Mouse (Mus musculus): ENCODE data around the gene Kif16b. TPM values are rescaled to one million over a fixed set of nuclear protein-coding genes. Genes with fewer than 3 reads are reported as not detected.

Gene Kif16b
- polyA plus RNA-seq, 1 experiment from 2014 or later, result 3.3 TPM

- no peak overlapping the region for H3K9ac ChIP-seq (ENCODE audit: low read depth, low read length)
- ATAC-seq, result no peak
- H3K27me3 ChIP-seq (replicated peaks; ENCODE audit: control insufficient read depth, insufficient read depth, low read length), result no peaks in the 10 kb centered on the region
- no peak overlapping the region for H3K4me2 ChIP-seq (ENCODE audit: low read length)
- H3K4me3 ChIP-seq (ENCODE audit: low read length), result no peak overlapping the region
- WGBS, result 79% methylated on average over 5 of the region's 5 CpGs
- H3K4me1 ChIP-seq (ENCODE audit: control insufficient read depth, insufficient read depth, low read depth, low read length), result no peaks in the 10 kb centered on the region
- H3K36me3 ChIP-seq (ENCODE audit: control insufficient read depth, insufficient read depth, low read length), result no peaks in the 10 kb centered on the region
- no peaks in the 10 kb centered on the region for H3K9me3 ChIP-seq (ENCODE audit: control insufficient read depth, low read length)
- no peak overlapping the region for H3K27ac ChIP-seq (ENCODE audit: low read depth, low read length)
These were observed 218.2 kb downstream of the Kif16b start for GRCm38 (mm10) chr2:142682965-142683709.

- Histone ChIP-seq H3K4me1 (ENCODE audit: control insufficient read depth, insufficient read depth, low read depth, low read length) (no peaks in the 10 kb centered on the region), H3K27ac (ENCODE audit: low read depth, low read length) (no peak overlapping the region), H3K4me3 (ENCODE audit: low read length) (no peak overlapping the region), H3K9me3 (ENCODE audit: control insufficient read depth, low read length) (no peaks in the 10 kb centered on the region), H3K4me2 (ENCODE audit: low read length) (no peak overlapping the region), H3K9ac (ENCODE audit: low read depth, low read length) (no peak overlapping the region), H3K27me3 (replicated peaks; ENCODE audit: control insufficient read depth, insufficient read depth, low read length) (no peaks in the 10 kb centered on the region), H3K36me3 (ENCODE audit: control insufficient read depth, insufficient read depth, low read length) (no peaks in the 10 kb centered on the region)
- 93% methylated on average over 3 of the region's 3 CpGs for WGBS
- no peak for ATAC-seq
These were observed 232.9 kb downstream of the Kif16b start for GRCm38 (mm10) chr2:142668426-142668825.

DNA sequence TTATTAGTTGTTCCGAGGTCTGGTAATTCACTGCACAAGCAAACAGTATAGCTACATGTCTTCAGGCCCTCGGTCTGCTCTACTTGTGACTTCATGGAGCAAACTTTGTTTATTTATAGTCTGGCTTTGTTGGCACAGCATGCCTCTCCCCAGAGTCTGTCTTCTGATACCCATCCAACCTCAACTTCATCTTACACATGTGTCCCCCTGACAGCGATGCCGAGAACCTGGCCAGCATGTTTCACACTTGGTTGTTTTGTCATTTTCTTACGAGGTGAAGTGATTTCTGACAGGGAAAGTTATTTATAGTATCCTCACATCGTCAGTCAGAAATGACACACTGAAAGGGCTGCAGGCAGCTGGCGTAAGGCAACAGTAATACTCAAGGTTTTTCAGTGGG lies 249.7 kb downstream of the Kif16b start:
- no peak for ATAC-seq
- H3K4me3 ChIP-seq (ENCODE audit: low read length), result no peak overlapping the region
- 66% methylated on average over 7 of the region's 7 CpGs for WGBS
- no peaks in the 10 kb centered on the region for H3K27me3 ChIP-seq (replicated peaks; ENCODE audit: control insufficient read depth, insufficient read depth, low read length)
- H3K4me2 ChIP-seq (ENCODE audit: low read length), result no peak overlapping the region
- no peaks in the 10 kb centered on the region for H3K4me1 ChIP-seq (ENCODE audit: control insufficient read depth, insufficient read depth, low read depth, low read length)
- no peaks in the 10 kb centered on the region for H3K36me3 ChIP-seq (ENCODE audit: control insufficient read depth, insufficient read depth, low read length)
- H3K27ac ChIP-seq (ENCODE audit: low read depth, low read length), result no peak overlapping the region
- H3K9ac ChIP-seq (ENCODE audit: low read depth, low read length), result no peak overlapping the region
- H3K9me3 ChIP-seq (ENCODE audit: control insufficient read depth, low read length), result no peaks in the 10 kb centered on the region

DNA sequence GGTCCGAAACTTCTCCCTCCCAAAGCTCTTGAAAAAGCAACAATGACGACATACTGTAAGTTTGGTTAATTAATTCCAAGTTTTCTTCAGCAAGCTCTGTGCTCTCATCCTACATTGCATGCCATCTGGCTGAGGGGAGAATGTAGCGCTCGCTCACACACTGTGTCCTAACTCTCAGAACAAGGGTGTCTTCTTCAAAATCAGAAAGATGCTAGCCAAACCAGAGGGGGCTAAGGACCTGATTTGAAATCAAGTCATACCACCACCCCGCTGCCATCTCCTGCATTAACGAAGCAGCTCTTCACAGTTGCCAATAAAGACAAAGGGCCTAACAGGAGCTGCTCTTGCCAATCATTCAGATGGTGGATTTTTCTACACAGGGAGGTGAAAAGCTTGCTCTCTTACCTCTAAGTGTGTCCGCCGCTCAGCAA lies 253.3 kb downstream of the Kif16b start:
- H3K27me3 ChIP-seq (replicated peaks; ENCODE audit: control insufficient read depth, insufficient read depth, low read length), result no peaks in the 10 kb centered on the region
- no peak overlapping the region for H3K4me2 ChIP-seq (ENCODE audit: low read length)
- H3K4me3 ChIP-seq (ENCODE audit: low read length), result no peak overlapping the region
- no peaks in the 10 kb centered on the region for H3K9me3 ChIP-seq (ENCODE audit: control insufficient read depth, low read length)
- ATAC-seq, result no peak
- no peaks in the 10 kb centered on the region for H3K4me1 ChIP-seq (ENCODE audit: control insufficient read depth, insufficient read depth, low read depth, low read length)
- H3K36me3 ChIP-seq (ENCODE audit: control insufficient read depth, insufficient read depth, low read length), result no peaks in the 10 kb centered on the region
- no peak overlapping the region for H3K9ac ChIP-seq (ENCODE audit: low read depth, low read length)
- no peak overlapping the region for H3K27ac ChIP-seq (ENCODE audit: low read depth, low read length)
- 70% methylated on average over 8 of the region's 8 CpGs for WGBS

- Histone ChIP-seq H3K9me3 (ENCODE audit: control insufficient read depth, low read length) (no peaks in the 10 kb centered on the region), H3K27ac (ENCODE audit: low read depth, low read length) (no peak overlapping the region), H3K4me1 (ENCODE audit: control insufficient read depth, insufficient read depth, low read depth, low read length) (no peaks in the 10 kb centered on the region), H3K4me3 (ENCODE audit: low read length) (no peak overlapping the region), H3K9ac (ENCODE audit: low read depth, low read length) (no peak overlapping the region), H3K36me3 (ENCODE audit: control insufficient read depth, insufficient read depth, low read length) (no peaks in the 10 kb centered on the region), H3K4me2 (ENCODE audit: low read length) (no peak overlapping the region), H3K27me3 (replicated peaks; ENCODE audit: control insufficient read depth, insufficient read depth, low read length) (no peaks in the 10 kb centered on the region)
- 87% methylated on average over 4 of the region's 4 CpGs for WGBS
- ATAC-seq, result no peak
These were observed 254.5 kb downstream of the Kif16b start for GRCm38 (mm10) chr2:142646863-142647262.

GRCm38 (mm10) chr2:142641766-142642165 lies 259.6 kb downstream of the Kif16b start:
- no peaks in the 10 kb centered on the region for H3K36me3 ChIP-seq (ENCODE audit: control insufficient read depth, insufficient read depth, low read length)
- ATAC-seq, result no peak
- 87% methylated on average over 2 of the region's 2 CpGs for WGBS
- H3K9me3 ChIP-seq (ENCODE audit: control insufficient read depth, low read length), result no peaks in the 10 kb centered on the region
- no peak overlapping the region for H3K4me3 ChIP-seq (ENCODE audit: low read length)
- H3K27me3 ChIP-seq (replicated peaks; ENCODE audit: control insufficient read depth, insufficient read depth, low read length), result no peaks in the 10 kb centered on the region
- no peak overlapping the region for H3K4me2 ChIP-seq (ENCODE audit: low read length)
- H3K27ac ChIP-seq (ENCODE audit: low read depth, low read length), result no peak overlapping the region
- H3K4me1 ChIP-seq (ENCODE audit: control insufficient read depth, insufficient read depth, low read depth, low read length), result no peaks in the 10 kb centered on the region
- H3K9ac ChIP-seq (ENCODE audit: low read depth, low read length), result no peak overlapping the region

GRCm38 (mm10) chr2:142635606-142636304 lies 265.6 kb downstream of the Kif16b start:
- H3K9ac ChIP-seq (ENCODE audit: low read depth, low read length), result no peak overlapping the region
- no peaks in the 10 kb centered on the region for H3K36me3 ChIP-seq (ENCODE audit: control insufficient read depth, insufficient read depth, low read length)
- H3K27ac ChIP-seq (ENCODE audit: low read depth, low read length), result no peak overlapping the region
- no peaks in the 10 kb centered on the region for H3K9me3 ChIP-seq (ENCODE audit: control insufficient read depth, low read length)
- no peak overlapping the region for H3K4me2 ChIP-seq (ENCODE audit: low read length)
- WGBS, result 50% methylated on average over 7 of the region's 7 CpGs
- H3K4me1 ChIP-seq (ENCODE audit: control insufficient read depth, insufficient read depth, low read depth, low read length), result peaks cover 5% of the 10 kb centered on the region
- H3K27me3 ChIP-seq (replicated peaks; ENCODE audit: control insufficient read depth, insufficient read depth, low read length), result no peaks in the 10 kb centered on the region
- ATAC-seq, result peak; percentile 37; the same call in 1 of the 2 replicates
- no peak overlapping the region for H3K4me3 ChIP-seq (ENCODE audit: low read length)

- Histone ChIP-seq H3K27ac (ENCODE audit: low read depth, low read length) (no peak overlapping the region), H3K4me3 (ENCODE audit: low read length) (no peak overlapping the region), H3K4me2 (ENCODE audit: low read length) (no peak overlapping the region), H3K9ac (ENCODE audit: low read depth, low read length) (no peak overlapping the region), H3K9me3 (ENCODE audit: control insufficient read depth, low read length) (no peaks in the 10 kb centered on the region), H3K4me1 (ENCODE audit: control insufficient read depth, insufficient read depth, low read depth, low read length) (peaks cover 5% of the 10 kb centered on the region), H3K27me3 (replicated peaks; ENCODE audit: control insufficient read depth, insufficient read depth, low read length) (no peaks in the 10 kb centered on the region), H3K36me3 (ENCODE audit: control insufficient read depth, insufficient read depth, low read length) (no peaks in the 10 kb centered on the region)
- ATAC-seq, result no peak
- WGBS, result 63% methylated on average over 6 of the region's 6 CpGs
These were observed 267.3 kb downstream of the Kif16b start for GRCm38 (mm10) chr2:142633996-142634559.
